Mouse (Mus musculus) cerebellum, postnatal 4 days (tissue): ENCODE measurements around the gene Clcf1.

Source experiments
- DNase-seq, 2 experiments: peaks; one replicate each; pipeline ENCODE4 v3.0.0; 2022; ENCODE audit warnings: low spot score in 2 of 2, mixed read lengths in 1 of 2

Gene Clcf1

GRCm38 (mm10) chr19:4217140-4217539 is 3.1 kb downstream of the Clcf1 start:
- no peak for DNase-seq

- no peak for DNase-seq
Measured at GRCm38 (mm10) chr19:4217855-4218254, 3.8 kb downstream of the Clcf1 start.

DNA sequence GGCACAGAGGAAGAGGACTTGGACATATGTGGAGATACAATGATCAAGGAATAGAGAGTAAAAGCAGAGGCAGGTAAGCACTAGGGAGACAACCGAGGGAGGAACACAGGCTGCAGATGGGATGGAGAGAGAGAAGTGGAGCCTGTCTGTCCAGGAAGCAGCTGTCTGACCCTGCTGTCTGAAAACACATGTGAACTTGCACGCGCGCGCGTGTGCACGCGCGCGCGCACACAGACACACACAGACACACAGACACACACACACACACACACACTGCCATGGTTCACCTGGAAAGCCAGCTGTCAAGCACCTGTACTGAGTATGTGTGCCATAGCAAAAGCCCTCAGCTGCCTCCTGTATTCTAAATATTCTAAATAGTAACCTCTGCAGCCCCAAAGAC is 4.3 kb downstream of the Clcf1 start:
- DNase-seq = no peak

- DNase-seq = no peak
Measured at GRCm38 (mm10) chr19:4218784-4219183, 4.7 kb downstream of the Clcf1 start.

DNA sequence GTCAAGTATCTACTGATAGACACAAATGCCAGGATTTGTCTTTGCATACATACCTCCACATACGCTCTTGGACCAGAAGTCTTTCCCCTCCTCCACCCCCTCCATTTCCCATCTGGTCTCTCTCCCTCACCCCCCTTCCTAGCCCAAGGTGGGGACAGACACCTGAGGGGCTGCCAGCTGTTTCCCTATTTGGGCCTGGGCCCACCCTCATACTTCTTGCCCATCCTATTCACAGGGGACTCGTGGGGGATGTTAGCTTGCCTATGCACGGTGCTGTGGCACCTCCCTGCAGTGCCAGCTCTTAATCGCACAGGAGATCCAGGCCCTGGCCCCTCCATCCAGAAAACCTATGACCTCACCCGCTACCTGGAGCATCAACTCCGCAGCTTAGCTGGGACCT is 5.9 kb downstream of the Clcf1 start:
- no peak for DNase-seq

GRCm38 (mm10) chr19:4220416-4220815 is 6.4 kb downstream of the Clcf1 start:
- peak in 1 of 2 experiments; percentile 55 for DNase-seq

GRCm38 (mm10) chr19:4220957-4221743 is 7.1 kb downstream of the Clcf1 start:
- DNase-seq = no peak

DNA sequence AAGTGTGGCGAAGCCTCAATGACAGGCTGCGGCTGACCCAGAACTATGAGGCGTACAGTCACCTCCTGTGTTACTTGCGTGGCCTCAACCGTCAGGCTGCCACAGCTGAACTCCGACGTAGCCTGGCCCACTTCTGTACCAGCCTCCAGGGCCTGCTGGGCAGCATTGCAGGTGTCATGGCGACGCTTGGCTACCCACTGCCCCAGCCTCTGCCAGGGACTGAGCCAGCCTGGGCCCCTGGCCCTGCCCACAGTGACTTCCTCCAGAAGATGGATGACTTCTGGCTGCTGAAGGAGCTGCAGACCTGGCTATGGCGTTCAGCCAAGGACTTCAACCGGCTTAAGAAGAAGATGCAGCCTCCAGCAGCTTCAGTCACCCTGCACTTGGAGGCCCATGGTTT is 8.1 kb downstream of the Clcf1 start:
- no peak for DNase-seq

GRCm38 (mm10) chr19:4226779-4227178 is 12.7 kb downstream of the Clcf1 start:
- no peak for DNase-seq

DNA sequence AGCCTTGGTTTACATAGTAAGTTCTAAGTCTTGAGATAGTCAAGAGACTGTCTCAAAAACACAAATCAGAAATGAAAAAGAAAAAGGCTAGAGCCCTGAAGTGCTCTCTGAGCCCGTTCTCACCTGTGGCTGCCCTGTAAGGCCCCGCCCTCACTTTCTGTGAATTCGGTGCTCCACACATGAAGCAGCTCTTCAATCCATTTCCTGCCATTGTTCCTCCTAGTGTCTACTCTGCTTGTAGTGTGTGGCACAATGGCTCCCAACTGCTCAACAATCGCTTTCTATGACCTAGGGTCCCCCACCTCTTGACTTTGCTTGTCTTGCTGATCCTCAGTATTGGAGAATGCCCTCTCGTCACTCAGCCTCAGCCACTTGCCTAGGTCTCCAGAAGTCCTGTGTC is 13.4 kb downstream of the Clcf1 start:
- DNase-seq = no peak

- peak in 1 of 2 experiments; percentile 74 for DNase-seq
Measured at GRCm38 (mm10) chr19:4227894-4228678, 14.0 kb downstream of the Clcf1 start.

DNA sequence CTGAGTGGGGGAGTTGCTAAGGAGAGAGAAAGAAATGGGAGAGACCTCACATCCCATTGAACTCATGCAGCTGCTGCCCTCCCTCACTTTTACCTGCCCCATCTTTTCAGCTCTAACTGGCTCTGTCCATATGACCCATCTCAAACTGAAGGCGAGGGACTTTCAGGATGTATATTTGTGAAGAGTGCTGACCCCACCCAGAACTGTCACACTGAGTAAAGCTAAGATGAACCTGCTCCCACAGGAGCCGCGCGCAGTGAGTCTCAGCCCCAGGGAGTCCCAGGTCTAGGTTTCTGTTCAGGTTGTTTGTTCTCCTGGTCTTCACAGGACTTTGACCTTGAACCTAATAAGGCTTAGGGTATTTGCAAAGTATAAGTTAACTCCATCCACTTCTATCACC is 14.9 kb downstream of the Clcf1 start:
- DNase-seq = no peak

DNA sequence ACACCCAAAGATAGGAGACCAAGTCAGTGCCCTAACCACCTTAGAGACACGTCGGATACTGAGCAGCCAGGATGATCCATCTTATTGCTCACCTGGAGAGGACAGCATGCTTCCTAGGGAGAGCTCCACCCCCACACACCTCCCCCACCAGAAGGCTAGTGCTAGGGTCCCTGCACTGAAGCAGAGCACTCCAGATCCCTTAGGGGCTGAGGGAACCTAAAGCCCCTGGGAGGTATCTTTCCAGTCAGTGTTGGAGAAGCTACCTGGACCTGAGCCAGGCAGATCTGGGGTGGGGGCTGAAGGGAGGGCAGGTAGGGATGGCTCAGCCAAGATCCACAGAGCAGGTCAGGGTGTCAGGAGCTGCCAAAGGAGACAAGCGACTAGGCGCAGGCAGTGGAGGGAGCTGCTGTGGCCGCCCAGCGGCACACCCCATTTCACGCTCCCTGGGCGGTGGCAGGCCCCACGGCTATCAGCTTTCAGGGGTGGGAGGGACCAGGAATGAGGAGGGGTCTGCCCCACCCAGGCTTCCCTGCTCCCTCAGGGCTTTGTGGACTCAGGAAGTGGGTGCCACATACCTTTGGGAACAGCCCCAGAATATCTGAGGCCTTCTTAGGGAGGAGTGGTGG is 15.5 kb downstream of the Clcf1 start:
- no peak for DNase-seq

- no peak for DNase-seq
Measured at GRCm38 (mm10) chr19:4230415-4230814, 16.4 kb downstream of the Clcf1 start.

DNA sequence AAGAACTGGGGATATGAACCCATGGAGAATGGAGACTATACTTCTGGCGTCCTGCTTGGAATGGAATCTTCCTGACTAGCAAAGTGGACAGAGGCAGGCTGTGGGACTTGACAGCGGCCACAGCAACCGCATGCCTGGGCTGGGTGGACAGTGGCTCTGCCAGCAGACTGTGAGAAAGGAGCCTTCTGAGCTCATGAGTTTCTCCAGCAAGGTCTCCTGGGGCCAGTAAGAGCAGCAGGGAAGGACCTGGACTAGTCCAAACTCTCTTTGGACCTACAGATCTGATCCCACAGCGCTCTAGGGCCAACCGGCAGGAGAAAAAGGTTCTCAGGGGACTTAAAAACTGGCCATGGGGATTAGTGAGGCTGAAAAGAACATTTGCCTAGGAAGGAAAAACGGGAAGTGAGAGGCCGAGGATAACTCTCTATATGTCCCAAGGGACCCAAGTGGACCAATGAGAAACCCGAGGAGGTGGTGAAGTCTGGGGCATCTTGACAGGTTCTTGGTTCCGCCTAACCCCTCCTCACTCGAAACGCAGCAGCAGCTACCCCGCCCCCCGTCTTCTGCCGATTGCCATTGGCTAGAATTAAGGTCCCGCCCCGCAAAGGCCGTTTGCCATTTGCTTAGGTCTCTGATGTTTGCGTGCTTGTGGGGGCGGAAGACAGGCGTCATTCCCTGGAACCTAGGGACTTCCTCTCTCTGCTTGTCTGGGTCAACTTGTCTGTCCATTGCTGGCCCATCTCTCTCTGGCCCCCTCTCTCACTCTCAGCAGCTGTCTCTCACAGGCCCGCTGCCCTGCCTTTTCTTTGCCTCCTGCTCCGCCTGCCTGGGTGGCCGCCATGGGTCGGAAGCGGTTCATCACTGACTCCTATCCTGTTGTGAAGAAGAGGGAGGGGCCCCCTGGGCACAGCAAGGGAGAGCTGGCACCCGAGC is 17.5 kb downstream of the Clcf1 start, which contains the start of gene Pold4:
TSS of gene Pold4 (plus strand) at position 647 of the 933 bp plus-strand sequence.
- peak; percentile 88 to 93 for DNase-seq

DNA sequence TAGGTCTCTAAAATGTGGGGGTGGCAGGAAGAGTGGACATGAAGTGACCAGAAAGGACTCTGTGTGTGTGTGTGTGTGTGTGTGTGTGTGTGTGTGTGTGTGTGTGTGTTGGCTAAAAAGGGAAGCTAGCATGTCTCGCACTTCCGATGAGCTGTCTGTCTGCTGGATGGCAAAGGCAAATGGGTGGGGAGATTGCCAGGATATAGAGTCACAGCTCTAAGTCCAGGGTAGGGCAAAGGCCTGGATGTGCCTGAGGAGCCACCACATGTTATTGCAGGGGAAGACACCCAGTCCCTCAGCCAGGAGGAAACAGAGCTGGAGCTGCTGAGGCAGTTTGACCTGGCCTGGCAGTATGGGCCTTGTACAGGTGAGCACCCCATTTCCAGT is 18.1 kb downstream of the Clcf1 start:
- DNase-seq = no peak

DNA sequence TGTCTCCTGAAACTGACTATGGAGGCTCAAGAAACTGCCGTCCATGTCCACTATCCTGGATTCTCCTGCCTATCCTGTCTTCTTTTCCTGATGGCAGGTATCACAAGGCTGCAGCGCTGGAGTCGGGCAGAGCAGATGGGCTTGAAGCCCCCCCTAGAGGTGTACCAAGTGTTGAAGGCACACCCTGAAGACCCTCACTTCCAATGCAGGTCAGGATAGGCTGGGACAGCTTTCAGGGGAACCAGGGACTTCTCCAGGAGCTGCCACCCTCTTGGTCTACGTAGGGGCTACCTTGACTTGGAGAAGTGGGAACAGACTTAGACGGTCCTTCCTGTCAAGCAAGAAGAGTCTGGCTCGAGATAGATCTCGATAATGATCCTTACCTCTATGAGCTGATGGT is 18.6 kb downstream of the Clcf1 start:
- DNase-seq = no peak

DNA sequence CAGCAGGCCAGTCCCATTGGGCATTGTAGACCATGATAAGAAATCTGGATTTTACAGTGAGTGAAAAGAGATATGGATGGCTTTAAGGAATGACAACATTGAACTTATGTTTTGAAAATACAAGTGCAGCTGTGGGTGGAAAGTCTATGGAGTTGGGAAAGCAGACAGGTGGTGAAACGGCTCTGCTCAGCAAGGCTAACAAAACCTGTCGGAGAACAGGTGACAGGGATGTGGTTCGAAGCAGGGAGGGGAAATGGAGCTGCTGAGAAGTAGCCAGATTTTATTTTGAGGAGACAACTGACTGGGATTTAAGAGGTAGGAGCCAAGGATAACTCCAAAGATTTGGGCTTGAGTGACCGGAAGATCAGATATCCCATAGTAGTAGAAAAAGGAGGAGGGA is 20.5 kb downstream of the Clcf1 start:
- DNase-seq = no peak

DNA sequence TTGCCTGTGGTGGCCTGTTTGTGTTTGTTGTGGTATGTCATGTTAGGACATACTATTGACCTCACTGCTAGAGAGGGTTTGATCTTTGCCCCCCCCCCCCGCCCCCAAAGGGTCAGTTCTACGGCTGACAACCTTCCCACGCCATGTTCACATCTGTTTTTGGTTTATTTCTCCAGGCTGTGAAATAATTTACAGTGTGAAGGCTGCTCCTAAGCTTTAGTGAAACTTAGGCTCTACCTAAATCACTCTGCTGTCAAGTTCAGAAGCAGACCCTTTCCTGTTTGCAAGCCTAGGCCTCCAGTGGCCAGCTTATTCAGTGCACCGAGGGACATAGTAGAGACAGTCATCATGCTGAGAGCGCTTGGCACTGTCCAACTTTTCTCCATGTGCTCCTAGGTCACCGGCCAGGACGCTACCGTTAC is 26.2 kb downstream of the Clcf1 start:
- DNase-seq = no peak

DNA sequence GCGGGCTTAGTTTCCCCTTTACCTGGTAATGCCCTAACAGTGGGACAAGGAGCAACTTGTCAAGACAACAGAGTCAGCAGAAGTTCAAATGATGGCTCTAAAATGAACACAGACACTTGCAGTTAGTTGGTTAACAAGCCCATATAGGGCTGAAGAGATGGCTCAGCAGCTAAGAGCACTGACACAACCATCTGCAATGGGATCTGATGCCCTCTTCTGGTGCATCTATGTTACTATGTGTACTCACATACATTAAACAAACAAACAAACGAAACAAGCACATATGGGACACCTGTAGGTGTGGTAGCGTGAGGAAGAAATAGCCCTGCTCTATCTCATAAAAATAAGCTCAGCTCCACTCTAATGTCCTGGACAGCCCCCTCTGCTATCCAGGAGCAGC is 28.4 kb downstream of the Clcf1 start:
- no peak for DNase-seq

- DNase-seq = no peak
Measured at GRCm38 (mm10) chr19:4244775-4245174, 30.7 kb downstream of the Clcf1 start.
